Mouse (Mus musculus) c-Kit-positive CD71-positive TER-119-negative erythroid progenitor cells, embryonic 14.5 days (primary cell): ENCODE measurements around the gene Trim10.
"Not testable (repeated sequence)": the region's sequence is repeated elsewhere in the genome, so short reads cannot be mapped to it uniquely, and the experiment has no call there.

Experiments used
- DNase-seq: peaks from one replicate; pipeline ENCODE4 v3.0.0-alpha.2; 2013; ENCODE audit warnings: low read depth

The Trim10 gene

GRCm38 (mm10) chr17:36858181-36858580 lies 11.2 kb upstream of the Trim10 start:
- DNase-seq, result no peak

DNA sequence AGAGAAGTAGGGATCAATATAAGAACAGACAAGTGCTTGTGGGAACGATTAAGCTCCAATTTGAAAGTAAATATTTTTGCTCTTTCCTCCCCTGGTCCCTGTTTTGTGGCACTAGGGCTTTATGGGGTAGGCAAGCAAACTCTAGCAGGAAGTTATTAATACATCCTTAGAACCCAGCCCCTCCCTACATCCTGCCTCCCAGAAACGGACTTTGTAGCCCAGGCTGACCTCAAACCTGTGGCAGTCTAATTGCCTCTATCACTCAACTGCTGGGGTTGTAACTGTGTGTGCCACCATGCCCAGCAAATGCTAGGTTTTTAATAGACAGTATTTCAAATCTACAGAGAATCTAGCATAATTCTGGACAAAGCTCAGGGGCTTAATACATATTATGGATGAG lies 7.7 kb upstream of the Trim10 start:
- no peak for DNase-seq

DNA sequence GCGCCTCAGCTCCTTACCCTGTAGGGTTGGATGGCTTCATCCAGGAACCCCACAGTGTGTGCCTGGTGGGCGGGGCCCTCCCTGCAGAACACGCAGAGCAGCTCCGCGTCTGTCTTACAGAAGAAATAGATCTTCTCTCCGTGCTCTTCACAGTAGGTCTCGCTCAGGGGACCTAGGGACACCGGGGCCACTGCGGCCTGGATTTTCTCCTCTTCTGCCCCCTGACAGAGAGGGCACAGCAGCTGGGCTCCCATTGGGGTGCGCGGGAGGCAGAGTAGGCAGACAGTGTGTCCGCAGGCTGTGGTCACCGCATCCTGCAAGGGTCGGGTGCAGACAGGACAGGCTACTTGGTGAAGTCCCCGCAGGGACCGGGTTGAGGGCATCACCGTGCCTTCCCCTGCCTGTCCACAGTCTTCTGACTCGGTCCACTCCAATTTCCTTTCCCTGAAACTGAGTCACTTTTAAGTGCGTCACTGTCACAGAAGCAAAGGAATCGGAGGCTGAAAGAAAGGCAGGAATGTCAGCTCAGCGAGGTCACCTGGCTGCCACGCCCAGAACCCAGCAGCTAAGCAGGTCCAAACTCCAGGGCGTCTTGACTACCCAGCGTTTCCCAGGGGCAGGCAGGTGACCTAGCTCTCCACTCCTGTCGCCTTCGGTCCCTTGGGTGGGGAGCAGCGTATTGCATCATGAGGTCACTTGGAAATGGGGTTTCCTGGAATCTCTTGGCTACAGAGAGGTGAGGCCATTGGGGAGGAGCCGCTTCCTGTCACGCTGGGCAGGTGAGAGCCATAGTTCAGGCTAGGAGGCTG lies 2.5 kb upstream of the Trim10 start, which contains the start of gene Trim15:
Trim15 (minus strand) TSS at position 492 of the 809 bp plus-strand sequence.
- DNase-seq, result no peak

DNA sequence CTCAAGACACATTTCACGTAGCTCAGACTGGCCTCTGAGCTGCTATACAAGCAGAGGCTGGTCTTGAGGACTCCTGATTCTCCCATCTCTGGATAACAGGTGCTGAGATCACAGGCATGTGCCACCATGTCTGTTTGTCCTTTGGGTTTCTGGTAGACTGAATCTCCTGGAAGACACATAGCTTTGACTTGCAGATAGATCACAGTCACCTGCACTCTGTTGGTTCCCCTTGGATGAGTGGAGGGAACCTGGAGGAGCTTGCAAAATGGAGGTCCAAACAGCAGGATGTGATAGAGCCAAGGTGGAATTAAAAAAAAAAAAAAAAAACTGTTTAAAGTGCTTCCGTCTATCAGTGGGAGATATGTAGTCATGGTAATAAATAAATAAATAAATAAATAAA lies 538 bp upstream of the Trim10 start:
- DNase-seq, result no peak

- no peak for DNase-seq
Measured at GRCm38 (mm10) chr17:36869955-36870810, 809 bp downstream of the Trim10 start.

DNA sequence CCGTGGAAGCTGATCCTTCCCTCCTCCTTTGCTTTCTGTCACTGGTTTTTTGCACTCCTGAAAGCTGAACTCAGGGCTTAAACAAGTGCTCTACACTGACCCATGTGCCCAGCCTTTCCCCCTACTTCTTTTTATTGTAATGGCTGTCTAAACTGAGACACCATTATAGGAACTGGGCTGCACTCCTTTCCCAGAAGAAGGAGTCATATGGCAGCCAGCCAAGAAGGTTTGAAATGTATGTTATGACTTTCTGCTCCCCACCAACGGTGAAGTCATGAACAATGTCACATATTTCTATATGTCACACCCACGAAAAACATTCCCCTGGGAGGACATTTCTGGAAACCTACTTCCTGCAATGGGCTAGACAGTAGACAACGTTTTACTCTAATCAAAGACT lies 5.3 kb downstream of the Trim10 start:
- DNase-seq, result no peak

DNA sequence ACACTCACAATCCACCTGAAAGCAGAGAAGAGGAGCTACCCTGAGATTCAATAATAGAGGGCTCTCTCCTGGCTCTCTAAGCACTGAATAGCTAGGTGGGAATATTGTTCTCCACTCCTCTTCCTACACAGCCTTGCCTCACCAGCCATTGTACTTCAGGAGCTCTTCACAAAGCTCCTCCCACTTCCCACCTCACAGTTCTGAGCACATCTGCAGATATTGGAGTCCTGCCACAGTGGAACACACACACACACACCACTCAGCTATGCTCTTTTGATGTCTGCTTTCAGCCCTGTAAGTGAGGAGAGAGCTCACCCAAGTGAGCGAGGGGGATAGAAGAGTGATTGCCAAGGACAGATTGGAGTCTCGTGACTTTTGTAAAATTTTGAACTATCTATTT lies 14.0 kb downstream of the Trim10 start:
- no peak for DNase-seq

GRCm38 (mm10) chr17:36885132-36885790 lies 15.9 kb downstream of the Trim10 start:
- DNase-seq, result no peak

- DNase-seq, result no peak
Measured at GRCm38 (mm10) chr17:36890073-36890903, 20.9 kb downstream of the Trim10 start, which contains the start of gene Trim40. TSS of gene Trim40 (minus strand) at chr17:36890123.

GRCm38 (mm10) chr17:36891496-36891895 lies 22.1 kb downstream of the Trim10 start:
- DNase-seq, result not testable (repeated sequence)

DNA sequence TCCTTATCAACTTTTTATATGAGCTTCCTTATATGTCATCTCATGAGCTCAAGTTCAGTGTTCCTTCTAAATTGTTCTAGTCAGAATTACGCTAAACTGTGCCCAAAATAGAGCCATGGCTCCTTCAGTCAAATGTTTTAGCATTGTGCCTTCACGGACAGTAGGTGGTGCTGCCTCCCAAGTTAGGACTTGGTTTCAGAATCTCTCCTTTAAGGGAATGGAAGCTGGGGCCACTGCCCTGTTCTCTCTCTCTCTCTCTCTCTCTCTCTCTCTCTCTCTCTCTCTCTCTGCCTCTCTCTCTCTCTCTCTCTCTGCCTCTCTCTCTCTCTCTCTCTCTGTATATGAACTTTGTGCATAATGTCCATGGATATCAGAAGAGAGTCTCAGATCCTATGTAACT lies 23.0 kb downstream of the Trim10 start:
- no peak for DNase-seq

GRCm38 (mm10) chr17:36893387-36893786 lies 24.0 kb downstream of the Trim10 start:
- DNase-seq, result no peak

DNA sequence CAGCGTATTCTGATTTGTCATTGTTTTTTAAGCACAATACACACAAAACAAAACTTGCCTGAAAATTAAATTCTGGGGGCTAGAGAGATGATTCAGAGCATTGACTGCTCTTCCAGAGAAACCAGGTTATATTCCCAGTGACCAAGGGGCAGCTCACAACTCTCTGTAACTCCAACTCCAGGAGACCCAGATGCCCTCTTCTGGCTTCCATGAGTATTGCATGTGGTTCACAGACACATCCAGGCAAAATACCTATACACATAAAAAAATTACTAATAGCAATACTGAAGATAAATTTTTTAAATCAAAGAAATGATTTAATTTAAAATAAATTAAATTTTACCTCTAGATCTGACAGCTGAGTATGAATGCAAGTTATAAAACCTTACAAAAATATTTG lies 27.2 kb downstream of the Trim10 start:
- peak; percentile 31 for DNase-seq

GRCm38 (mm10) chr17:36897065-36897464 lies 27.7 kb downstream of the Trim10 start:
- no peak for DNase-seq

DNA sequence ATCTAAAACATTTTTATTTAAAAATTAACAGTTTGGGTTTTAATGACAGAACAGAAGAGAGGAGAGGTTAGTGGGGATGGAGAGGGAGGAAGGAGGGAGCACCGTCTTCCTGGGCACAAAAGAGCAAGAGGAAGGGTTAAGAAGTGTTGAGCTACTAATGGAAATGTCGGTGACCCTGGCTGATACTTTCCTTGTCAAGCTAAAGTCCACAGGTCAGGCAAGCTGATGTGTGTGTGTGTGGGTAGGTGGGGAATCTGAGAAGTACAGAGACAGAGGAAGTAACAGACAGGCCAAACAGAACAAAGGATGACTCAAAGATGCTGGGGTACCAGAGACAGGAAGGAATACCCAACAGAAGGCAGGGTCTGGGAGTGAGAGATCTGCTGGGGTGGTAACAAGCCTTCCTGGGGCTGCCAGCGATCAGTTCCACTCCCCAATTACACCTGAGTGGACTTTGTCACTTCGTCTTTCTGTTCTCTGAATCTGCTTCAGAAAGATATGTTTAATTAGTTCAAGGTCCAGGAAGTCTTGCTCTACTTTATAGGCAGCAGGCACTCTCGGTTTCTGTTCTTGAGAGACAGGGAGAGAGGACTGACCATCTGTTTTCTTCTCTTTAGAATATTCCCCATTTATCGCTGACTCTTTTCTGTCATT lies 28.3 kb downstream of the Trim10 start, which contains the start of gene Trim31:
Trim31 (plus strand) TSS at position 567 of the 654 bp plus-strand sequence.
- no peak for DNase-seq

GRCm38 (mm10) chr17:36899376-36899775 lies 30.0 kb downstream of the Trim10 start:
- DNase-seq, result no peak

GRCm38 (mm10) chr17:36900001-36900400 lies 30.6 kb downstream of the Trim10 start:
- DNase-seq, result no peak

- no peak for DNase-seq
Measured at GRCm38 (mm10) chr17:36900691-36901090, 31.3 kb downstream of the Trim10 start.

DNA sequence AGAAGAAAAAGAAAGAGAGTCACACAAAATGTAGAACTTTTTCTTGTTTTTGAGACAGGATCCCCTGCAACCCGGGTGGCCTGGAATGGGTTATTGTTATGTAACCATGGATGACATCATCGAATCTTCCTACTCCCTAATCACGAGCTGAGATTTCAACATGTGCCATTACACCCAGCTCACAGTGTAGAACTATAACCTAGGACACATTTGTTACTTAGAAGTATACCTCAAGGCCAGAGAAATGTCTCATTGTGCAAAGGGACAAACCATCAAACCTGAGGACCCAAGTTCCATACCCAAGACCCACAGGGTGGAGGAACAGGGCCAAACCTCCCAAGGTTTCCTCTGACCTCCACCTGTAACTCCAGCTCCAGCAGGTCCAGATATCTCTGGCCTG lies 34.3 kb downstream of the Trim10 start:
- DNase-seq, result no peak

DNA sequence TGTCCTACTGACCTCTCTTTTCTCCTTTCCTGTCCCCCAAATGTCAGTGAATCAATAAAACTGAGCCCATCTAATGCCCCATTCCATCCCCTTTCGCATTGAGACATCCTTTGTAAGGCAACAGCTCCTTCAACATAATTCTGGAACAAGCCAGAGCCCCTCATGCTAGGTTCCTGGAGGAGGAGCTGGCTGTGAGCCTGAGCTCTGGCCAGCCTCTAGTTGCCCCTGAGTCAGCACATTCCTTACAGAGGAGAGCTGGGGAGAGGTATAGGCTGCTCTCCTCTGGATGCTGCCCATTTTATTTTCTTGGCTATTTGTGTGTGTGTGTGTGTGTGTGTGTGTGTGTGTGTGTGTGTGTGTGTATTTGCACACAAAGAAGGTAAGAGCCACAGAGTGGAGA lies 38.9 kb downstream of the Trim10 start:
- no peak for DNase-seq

DNA sequence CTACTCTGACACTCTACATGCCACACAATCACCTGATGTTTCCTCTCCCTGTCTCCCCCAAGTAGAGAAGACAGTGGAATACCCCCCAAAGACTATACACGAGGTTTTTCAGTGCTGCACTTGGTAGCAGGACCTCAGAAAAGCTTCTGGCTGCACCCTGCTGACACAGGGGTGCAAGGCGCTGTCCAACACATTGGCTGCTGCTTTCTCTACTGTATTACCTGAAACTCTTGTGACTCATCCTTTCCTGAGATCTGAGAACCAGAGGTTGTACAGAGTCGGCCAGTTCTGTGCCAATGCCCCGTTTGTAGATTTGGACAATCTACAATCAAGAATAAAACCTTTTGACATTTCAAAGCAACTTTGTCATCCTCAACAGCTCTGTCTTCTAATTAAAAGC lies 40.4 kb downstream of the Trim10 start:
- no peak for DNase-seq
